Mouse (Mus musculus) MEL (cell line): Measurements from ENCODE around the gene Mdga1. TPM values are rescaled to one million over a fixed set of nuclear protein-coding genes. Genes with fewer than 3 reads are reported as not detected.

Source experiments
- DNase-seq: peaks from one replicate; pipeline ENCODE4 v3.0.0; 2011; ENCODE audit warnings: low read depth, low spot score
- H3K27ac ChIP-seq: 2 replicates; pipeline ENCODE4 v1.5.1; 2012; ENCODE audit warnings: low read depth, mild to moderate bottlenecking, control low read depth, low read length, moderate library complexity; ENCODE audit not compliant: control insufficient read depth
- H3K27me3 ChIP-seq, 2 experiments: fragments of 150-350 bp in 1 of 2; sonication (generic) in 1 of 2; 2 replicates each; pipeline ENCODE4 v1.6.1; 2012; ENCODE audit warnings: low read length in 2 of 2, mild to moderate bottlenecking in 2 of 2, improper control_type of control experiment in 1 of 2, moderate library complexity in 1 of 2; ENCODE audit not compliant: insufficient read depth in 2 of 2, control insufficient read depth in 1 of 2
- H3K36me3 ChIP-seq, 2 experiments: 2 replicates each; pipeline ENCODE4 v1.6.1; 2012 to 2014; ENCODE audit warnings: low read length in 2 of 2, improper control_type of control experiment in 1 of 2, inconsistent platforms in 1 of 2, mild to moderate bottlenecking in 1 of 2; ENCODE audit not compliant: insufficient read depth in 2 of 2, control insufficient read depth in 1 of 2
- H3K4me1 ChIP-seq, 2 experiments: fragments of 150-350 bp in 1 of 2; sonication (generic) in 1 of 2; 2 replicates each; pipeline ENCODE4 v1.6.1; 2012; ENCODE audit warnings: low read length in 2 of 2, improper control_type of control experiment in 1 of 2, mild to moderate bottlenecking in 1 of 2; ENCODE audit not compliant: insufficient read depth in 2 of 2, control insufficient read depth in 1 of 2
- H3K4me3 ChIP-seq, 2 experiments: fragments of 150-350 bp in 1 of 2; sonication (generic) in 1 of 2; 2 replicates each; pipeline ENCODE4 v1.5.1; 2012; ENCODE audit warnings: low read depth in 2 of 2, low read length in 2 of 2, mild to moderate bottlenecking in 2 of 2, moderate library complexity in 2 of 2, control low read depth in 1 of 2, improper control_type of control experiment in 1 of 2; ENCODE audit not compliant: control insufficient read depth in 1 of 2, insufficient read depth in 1 of 2
- H3K79me2 ChIP-seq: 2 replicates; pipeline ENCODE4 v1.6.1; 2012; ENCODE audit warnings: mild to moderate bottlenecking, low read length, moderate library complexity; ENCODE audit not compliant: control insufficient read depth, poor library complexity, insufficient read depth
- H3K9ac ChIP-seq: 2 replicates; pipeline ENCODE4 v1.6.1; 2012; ENCODE audit warnings: low read depth, mild to moderate bottlenecking, control low read depth, low read length, moderate library complexity; ENCODE audit not compliant: control insufficient read depth, poor library complexity, severe bottlenecking
- H3K9me3 ChIP-seq: fragments of 150-350 bp; sonication (generic); replicated peaks from 2 replicates; pipeline ENCODE4 v1.6.1; 2012; ENCODE audit warnings: mild to moderate bottlenecking, low read length, improper control_type of control experiment, moderate library complexity; ENCODE audit not compliant: insufficient read depth
- CHD1 ChIP-seq: IDR thresholded peaks from 2 replicates; pipeline ENCODE4 v1.6.1; 2012; ENCODE audit warnings: low read depth, mild to moderate bottlenecking, inconsistent platforms, low read length, improper control_type of control experiment
- CHD2 ChIP-seq: IDR thresholded peaks from 2 replicates; pipeline ENCODE4 v1.6.1; 2011; ENCODE audit warnings: low read length, improper control_type of control experiment
- CTCF ChIP-seq, 3 experiments: IDR thresholded peaks in 2 of 3; conservative IDR thresholded peaks in 1 of 3; 2 replicates each; pipeline ENCODE4 v1.5.1; 2011 to 2012; ENCODE audit warnings: low read length in 3 of 3, low read depth in 2 of 3, mild to moderate bottlenecking in 2 of 3, improper control_type of control experiment in 1 of 3, inconsistent platforms in 1 of 3, mixed read lengths in 1 of 3, moderate library complexity in 1 of 3; ENCODE audit not compliant: control insufficient read depth in 1 of 3, insufficient read depth in 1 of 3, poor library complexity in 1 of 3, severe bottlenecking in 1 of 3
- ELF1 ChIP-seq: IDR thresholded peaks from 2 replicates; pipeline ENCODE4 v1.6.1; 2014; ENCODE audit warnings: low read depth, mild to moderate bottlenecking, inconsistent platforms, low read length, improper control_type of control experiment, moderate library complexity
- EP300 ChIP-seq, 2 experiments: IDR thresholded peaks; 2 replicates each; pipeline ENCODE4 v1.6.1; 2011; ENCODE audit warnings: improper control_type of control experiment in 2 of 2, low read length in 2 of 2, low read depth in 1 of 2, mild to moderate bottlenecking in 1 of 2
- ETS1 ChIP-seq: IDR thresholded peaks from 2 replicates; pipeline ENCODE4 v1.6.1; 2012; ENCODE audit warnings: low read depth, mild to moderate bottlenecking, inconsistent platforms, low read length, improper control_type of control experiment, moderate library complexity
- GABPA ChIP-seq: IDR thresholded peaks from 2 replicates; pipeline ENCODE4 v1.6.1; 2012; ENCODE audit warnings: low read depth, mild to moderate bottlenecking, inconsistent platforms, low read length, improper control_type of control experiment, moderate library complexity
- HCFC1 ChIP-seq: IDR thresholded peaks from 2 replicates; pipeline ENCODE4 v1.6.1; 2012; ENCODE audit warnings: low read depth, mild to moderate bottlenecking, inconsistent platforms, low read length, improper control_type of control experiment, moderate library complexity
- JUND ChIP-seq: IDR thresholded peaks from 2 replicates; pipeline ENCODE4 v1.6.1; 2011; ENCODE audit warnings: low read depth, mild to moderate bottlenecking, improper control_type of control experiment, low read length
- KAT2A ChIP-seq: conservative IDR thresholded peaks from 2 replicates; pipeline ENCODE4 v1.6.1; 2012; ENCODE audit warnings: low read depth, low read length, improper control_type of control experiment, inconsistent platforms
- MAFK ChIP-seq: IDR thresholded peaks from 2 replicates; pipeline ENCODE4 v1.6.1; 2011; ENCODE audit warnings: low read depth, mild to moderate bottlenecking, low read length, improper control_type of control experiment, borderline replicate concordance
- MAZ ChIP-seq: IDR thresholded peaks from 2 replicates; pipeline ENCODE4 v1.6.1; 2012; ENCODE audit warnings: low read depth, mild to moderate bottlenecking, inconsistent platforms, low read length, improper control_type of control experiment
- MEF2A ChIP-seq: IDR thresholded peaks from 2 replicates; pipeline ENCODE4 v1.6.1; 2014; ENCODE audit warnings: low read depth, mild to moderate bottlenecking, inconsistent platforms, low read length, improper control_type of control experiment; ENCODE audit not compliant: poor library complexity, insufficient replicate concordance, severe bottlenecking; ENCODE audit errors: extremely low read depth
- MYB ChIP-seq: IDR thresholded peaks from 2 replicates; pipeline ENCODE4 v1.6.1; 2011; ENCODE audit warnings: mild to moderate bottlenecking, low read depth, low read length, improper control_type of control experiment
- MYC ChIP-seq: IDR thresholded peaks from 2 replicates; pipeline ENCODE4 v1.6.1; 2011; ENCODE audit warnings: low read depth, mild to moderate bottlenecking, low read length, improper control_type of control experiment, moderate library complexity
- NELFE ChIP-seq: IDR thresholded peaks from 2 replicates; pipeline ENCODE4 v1.6.1; 2011; ENCODE audit warnings: low read depth, low read length, improper control_type of control experiment
- NRF1 ChIP-seq: IDR thresholded peaks from 2 replicates; pipeline ENCODE4 v1.6.1; 2014; ENCODE audit warnings: low read depth, mild to moderate bottlenecking, inconsistent platforms, low read length, improper control_type of control experiment, moderate library complexity; ENCODE audit not compliant: poor library complexity, insufficient read depth, severe bottlenecking
- POLR2A ChIP-seq, 2 experiments: IDR thresholded peaks; 2 replicates each; pipeline ENCODE4 v1.6.1; 2011 to 2012; ENCODE audit warnings: low read length in 2 of 2, mild to moderate bottlenecking in 2 of 2, control low read depth in 1 of 2, improper control_type of control experiment in 1 of 2, low read depth in 1 of 2, moderate library complexity in 1 of 2; ENCODE audit not compliant: control insufficient read depth in 1 of 2, insufficient read depth in 1 of 2, poor library complexity in 1 of 2
- POLR2AphosphoS5 ChIP-seq: IDR thresholded peaks from 2 replicates; pipeline ENCODE4 v1.6.1; 2012; ENCODE audit warnings: low read depth, borderline replicate concordance, mild to moderate bottlenecking, inconsistent platforms, low read length, moderate library complexity, mixed read lengths
- RAD21 ChIP-seq: IDR thresholded peaks from 2 replicates; pipeline ENCODE4 v1.6.1; 2011; ENCODE audit warnings: mild to moderate bottlenecking, low read depth, low read length, improper control_type of control experiment
- SIN3A ChIP-seq: IDR thresholded peaks from 2 replicates; pipeline ENCODE4 v1.6.1; 2012; ENCODE audit warnings: low read length, improper control_type of control experiment, inconsistent platforms
- SMC3 ChIP-seq: IDR thresholded peaks from 2 replicates; pipeline ENCODE4 v1.6.1; 2011; ENCODE audit warnings: low read depth, low read length, improper control_type of control experiment
- TAL1 ChIP-seq: IDR thresholded peaks from 2 replicates; pipeline ENCODE4 v1.6.1; 2012; ENCODE audit warnings: mild to moderate bottlenecking, inconsistent platforms, low read length, moderate library complexity, mixed read lengths
- TBP ChIP-seq: IDR thresholded peaks from 2 replicates; pipeline ENCODE4 v1.8.0; 2011; ENCODE audit warnings: low read depth, low read length, improper control_type of control experiment
- TCF12 ChIP-seq: IDR thresholded peaks from 2 replicates; pipeline ENCODE4 v1.6.1; 2014; ENCODE audit warnings: low read depth, mild to moderate bottlenecking, inconsistent platforms, low read length, improper control_type of control experiment, moderate library complexity
- UBTF ChIP-seq: IDR thresholded peaks from 2 replicates; pipeline ENCODE4 v1.6.1; 2012; ENCODE audit warnings: low read depth, mild to moderate bottlenecking, inconsistent platforms, low read length, improper control_type of control experiment, moderate library complexity, borderline replicate concordance; ENCODE audit not compliant: insufficient read depth
- ZC3H11A ChIP-seq: IDR thresholded peaks from 2 replicates; pipeline ENCODE4 v1.6.1; 2012; ENCODE audit warnings: low read depth, mild to moderate bottlenecking, inconsistent platforms, low read length, improper control_type of control experiment
- ZMIZ1 ChIP-seq: IDR thresholded peaks from 2 replicates; pipeline ENCODE4 v1.6.1; 2012; ENCODE audit warnings: low read depth, mild to moderate bottlenecking, inconsistent platforms, low read length, improper control_type of control experiment, moderate library complexity
- ZNF384 ChIP-seq: IDR thresholded peaks from 2 replicates; pipeline ENCODE4 v1.6.1; 2012; ENCODE audit warnings: low read depth, mild to moderate bottlenecking, inconsistent platforms, low read length, improper control_type of control experiment
- polyA plus RNA-seq, 2 experiments: library from polyadenylated mRNA; stranded (reverse) in 1 of 2; unstranded in 1 of 2; fragments of >175 nt in 1 of 2; fragments of >200 nt in 1 of 2; gene quantifications; 2 replicates each; pipeline versions ENCODE4 v1.2.1 to v1.2.4; 2012; ENCODE audit warnings: low replicate concordance in 2 of 2, low read depth in 1 of 2; ENCODE audit not compliant: insufficient read length in 2 of 2, insufficient read depth in 1 of 2, missing spikeins in 1 of 2
- total RNA-seq: library from RNA; depleted of rRNA; stranded (reverse); fragments of 300-350 nt; gene quantifications from 2 replicates; pipeline ENCODE4 v1.2.3, GENCODE M21; 2012

Gene Mdga1
- total and polyA plus RNA-seq, 3 experiments: 0.27 to 2.3 TPM; not detected in 1

DNA sequence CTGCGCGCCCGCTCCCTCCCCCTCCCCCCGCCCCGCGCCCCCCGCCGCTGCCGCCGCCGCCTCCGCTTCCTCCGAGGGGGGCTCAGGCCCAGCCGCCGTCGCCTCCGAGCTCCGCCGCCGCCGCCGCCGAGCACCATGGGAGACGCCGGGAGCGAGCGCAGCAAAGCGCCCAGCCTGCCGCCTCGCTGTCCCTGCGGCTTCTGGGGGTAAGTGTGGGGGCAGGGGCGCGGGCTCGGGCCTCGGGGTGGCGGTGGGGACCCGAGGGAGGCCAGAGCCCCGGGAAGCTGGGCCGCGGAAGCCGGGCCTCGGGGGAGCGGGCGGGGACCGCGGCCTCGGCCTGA, 35.2 kb upstream of the Mdga1 start:
- DNase-seq: no peak
- H3K4me1 ChIP-seq: peaks cover 7 to 22% of the 10 kb centered on the region in 2 experiments
- peak overlapping the region; percentile 64 for H3K27ac ChIP-seq
- TF ChIP-seq POLR2A (IDR thresholded peaks at IDR 0.05; ENCODE audit: control insufficient read depth in 1 of 2, insufficient read depth in 1 of 2, low read depth in 1 of 2, low read length in 2 of 2, poor library complexity in 1 of 2) (peak in 1 of 2 experiments; percentile 24; a peak in 1 of 4 replicates), MAFK (no peak)
- peak overlapping the region; percentile 89 to 93 for H3K4me3 ChIP-seq
- peaks cover 40% of the 10 kb centered on the region for H3K79me2 ChIP-seq
- H3K9ac ChIP-seq: peak overlapping the region; percentile 98
- H3K9me3 ChIP-seq: no peaks in the 10 kb centered on the region
- H3K27me3 ChIP-seq: no peaks in the 10 kb centered on the region
- H3K36me3 ChIP-seq: peaks cover 0 to 22% of the 10 kb centered on the region in 2 experiments; a peak in 3 of 4 replicates

DNA sequence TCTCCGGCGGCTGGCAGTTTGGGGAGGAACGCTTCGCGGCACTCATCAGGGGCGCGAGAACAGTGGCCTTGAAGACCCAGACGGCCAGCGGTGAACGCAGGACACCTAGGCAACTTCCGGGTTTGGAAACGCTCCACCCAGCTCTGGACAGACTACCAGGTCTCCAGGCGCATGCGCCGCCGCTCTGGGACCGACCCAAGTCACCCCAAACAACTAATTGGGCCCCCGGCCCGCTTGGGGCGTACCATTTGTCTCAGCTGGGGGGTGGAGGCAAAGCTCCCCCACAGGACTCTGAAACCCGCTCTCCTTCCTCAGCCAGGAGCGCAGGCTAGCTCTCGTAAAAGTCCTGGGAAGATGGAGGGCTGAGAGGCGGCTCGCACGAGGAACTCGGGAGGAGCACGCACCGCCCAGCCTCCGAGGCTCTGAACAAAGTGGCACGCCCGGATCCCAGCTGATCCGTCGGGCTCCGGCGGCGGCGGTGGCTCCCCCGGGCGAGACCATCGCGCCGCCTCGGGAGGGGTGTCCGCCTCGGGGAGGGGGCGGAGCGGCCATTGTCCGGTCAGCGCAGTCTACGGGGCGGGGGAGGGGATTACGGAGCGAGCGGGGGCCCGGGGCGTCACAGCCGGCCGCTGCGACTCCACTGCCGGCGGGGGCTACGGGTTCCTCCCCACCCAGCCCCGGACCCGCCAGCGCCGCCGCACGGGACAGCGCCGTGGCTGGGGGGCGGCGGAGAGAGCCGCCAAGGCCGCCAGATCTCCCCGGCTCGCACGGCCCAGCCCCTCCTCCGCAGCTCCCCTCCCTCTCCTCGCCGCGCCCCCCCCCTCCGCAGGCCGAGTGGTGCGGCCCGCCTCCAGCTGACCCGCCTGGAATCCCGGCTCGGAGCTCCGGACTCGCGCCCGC, 34.6 kb upstream of the Mdga1 start, which contains the start of gene Zfand3:
Zfand3 (plus strand) TSS at position 531 of the 900 bp plus-strand sequence.
- H3K4me1 ChIP-seq: peaks cover 7 to 22% of the 10 kb centered on the region in 2 experiments
- peak within 1 kb of the TSS; percentile 97 for H3K27ac ChIP-seq
- H3K9ac ChIP-seq: peak within 1 kb of the TSS; percentile 98
- no peaks in the 10 kb centered on the region for H3K9me3 ChIP-seq
- H3K79me2 ChIP-seq: peaks cover 34% of the 10 kb centered on the region
- peak; percentile 97 for DNase-seq
- H3K27me3 ChIP-seq: no peaks in the 10 kb centered on the region
- H3K4me3 ChIP-seq: peak within 1 kb of the TSS; percentile 89 to 95
- H3K36me3 ChIP-seq: peaks cover 0 to 22% of the 10 kb centered on the region in 2 experiments; a peak in 3 of 4 replicates
- no peak; the same call in 1 of the 2 replicates for TF ChIP-seq CHD2
- no peak for TF ChIP-seq CTCF (IDR thresholded peaks at IDR 0.05 in 2 of 3, conservative IDR thresholded peaks at IDR 0.05 in 1 of 3; ENCODE audit: control insufficient read depth in 1 of 3, insufficient read depth in 1 of 3, low read depth in 2 of 3, low read length in 3 of 3, poor library complexity in 1 of 3, severe bottlenecking in 1 of 3)
- no peak for TF ChIP-seq EP300 (IDR thresholded peaks at IDR 0.05; ENCODE audit: low read depth in 1 of 2, low read length in 2 of 2)
- peak; percentile 99 for TF ChIP-seq ELF1
- TF ChIP-seq NELFE: peak; percentile 86
- no peak for TF ChIP-seq RAD21
- TF ChIP-seq KAT2A: no peak
- TF ChIP-seq TBP: peak; percentile 50; the same call in 1 of the 2 replicates
- peak; percentile 84 for TF ChIP-seq MAZ
- TF ChIP-seq SIN3A: peak; percentile 86
- TF ChIP-seq JUND: no peak
- no peak for TF ChIP-seq POLR2AphosphoS5
- peak; percentile 76 for TF ChIP-seq ETS1
- no peak for TF ChIP-seq SMC3
- peak; percentile 63 for TF ChIP-seq HCFC1
- TF ChIP-seq CHD1: peak; percentile 99
- peak; percentile 95 for TF ChIP-seq NRF1
- no peak for TF ChIP-seq UBTF
- 0 out of 2 replicates have a peak, but pooled peaks have one; percentile 49 for TF ChIP-seq MYC
- 0 out of 2 replicates have a peak, but pooled peaks have one; percentile 26 for TF ChIP-seq GABPA
- TF ChIP-seq MYB: 0 out of 2 replicates have a peak, but pooled peaks have one; percentile 2
- TF ChIP-seq ZMIZ1: peak; percentile 75; the same call in 1 of the 2 replicates
- TF ChIP-seq TCF12: peak; percentile 11; the same call in 1 of the 2 replicates
- no peak for TF ChIP-seq MEF2A
- no peak for TF ChIP-seq MAFK
- TF ChIP-seq TAL1: no peak
- TF ChIP-seq ZC3H11A: no peak
- no peak for TF ChIP-seq ZNF384
